Mouse (Mus musculus): Measurements from ENCODE around the gene Znfx1. TPM values are rescaled to one million over a fixed set of nuclear protein-coding genes. Genes with fewer than 3 reads are reported as not detected.

The Znfx1 gene
- polyA plus RNA-seq, 1 experiment from 2014 or later, result 6.3 TPM

GRCm38 (mm10) chr2:167030507-167030906 is 32.3 kb downstream of the Znfx1 start:
- Histone ChIP-seq H3K4me3 (ENCODE audit: low read depth, low read length) (no peak overlapping the region), H3K9ac (replicated peaks) (no peak overlapping the region), H3K4me2 (ENCODE audit: low read depth, low read length) (no peak overlapping the region), H3K4me1 (ENCODE audit: insufficient read depth) (no peaks in the 10 kb centered on the region), H3K36me3 (replicated peaks; ENCODE audit: insufficient read depth, low read length) (peaks cover 92% of the 10 kb centered on the region), H3K27me3 (ENCODE audit: insufficient read depth, low read length) (no peaks in the 10 kb centered on the region), H3K9me3 (ENCODE audit: low read length) (no peaks in the 10 kb centered on the region), H3K27ac (ENCODE audit: low read depth) (no peak overlapping the region)
- ATAC-seq (no peak), DNase-seq (no peak)
- 91% methylated on average over 4 of the region's 4 CpGs for WGBS (ENCODE audit: insufficient replicate concordance)
- TF ChIP-seq CTCF (IDR thresholded peaks at IDR 0.05; ENCODE audit: low read depth) (peak; percentile 49), EP300 (IDR thresholded peaks at IDR 0.05; ENCODE audit: low read depth) (no peak)

- no peak overlapping the region for H3K9ac ChIP-seq (replicated peaks)
- DNase-seq (no peak), ATAC-seq (no peak)
- H3K4me2 ChIP-seq (ENCODE audit: low read depth, low read length), result no peak overlapping the region
- TF ChIP-seq EP300 (IDR thresholded peaks at IDR 0.05; ENCODE audit: low read depth), result no peak
- H3K4me3 ChIP-seq (ENCODE audit: low read depth, low read length), result no peak overlapping the region
- WGBS (ENCODE audit: insufficient replicate concordance), result 89% methylated on average over 7 of the region's 7 CpGs
- no peak overlapping the region for H3K27ac ChIP-seq (ENCODE audit: low read depth)
- H3K36me3 ChIP-seq (replicated peaks; ENCODE audit: insufficient read depth, low read length), result peaks cover 85% of the 10 kb centered on the region
- H3K4me1 ChIP-seq (ENCODE audit: insufficient read depth), result no peaks in the 10 kb centered on the region
- H3K9me3 ChIP-seq (ENCODE audit: low read length), result no peaks in the 10 kb centered on the region
- no peaks in the 10 kb centered on the region for H3K27me3 ChIP-seq (ENCODE audit: insufficient read depth, low read length)
Observed at GRCm38 (mm10) chr2:167028553-167028952, 34.3 kb downstream of the Znfx1 start.

DNA sequence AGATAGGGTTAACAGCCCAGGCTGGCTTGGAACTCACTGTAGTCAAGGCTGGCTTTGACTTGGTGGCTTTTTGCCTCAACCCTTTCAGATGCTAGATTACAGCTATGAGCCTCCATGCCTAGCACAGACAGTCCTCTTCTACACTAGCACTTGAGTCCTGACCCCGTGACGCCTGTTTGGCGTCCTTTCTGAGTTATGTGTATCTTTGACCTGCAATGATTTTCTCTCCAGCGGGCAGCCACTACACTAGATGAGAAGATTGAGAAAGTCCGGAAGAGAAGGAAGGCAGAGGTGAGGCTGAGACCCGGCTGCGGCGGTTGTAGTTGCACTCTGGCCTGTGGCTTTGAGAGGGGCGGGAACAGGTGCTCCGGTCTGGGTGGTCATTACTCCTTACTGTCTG is 43.4 kb downstream of the Znfx1 start:
- DNase-seq (no peak), ATAC-seq (no peak)
- Histone ChIP-seq H3K9me3 (ENCODE audit: low read length) (no peaks in the 10 kb centered on the region), H3K9ac (replicated peaks) (no peak overlapping the region), H3K36me3 (replicated peaks; ENCODE audit: insufficient read depth, low read length) (peaks cover 55% of the 10 kb centered on the region), H3K4me1 (ENCODE audit: insufficient read depth) (peaks cover 21% of the 10 kb centered on the region), H3K4me2 (ENCODE audit: low read depth, low read length) (no peak overlapping the region), H3K27ac (ENCODE audit: low read depth) (no peak overlapping the region), H3K4me3 (ENCODE audit: low read depth, low read length) (no peak overlapping the region), H3K27me3 (ENCODE audit: insufficient read depth, low read length) (no peaks in the 10 kb centered on the region)
- TF ChIP-seq EP300 (IDR thresholded peaks at IDR 0.05; ENCODE audit: low read depth), result no peak
- TF ChIP-seq CTCF (IDR thresholded peaks at IDR 0.05; ENCODE audit: low read depth), result no peak
- WGBS (ENCODE audit: insufficient replicate concordance), result 82% methylated on average over 10 of the region's 10 CpGs

DNA sequence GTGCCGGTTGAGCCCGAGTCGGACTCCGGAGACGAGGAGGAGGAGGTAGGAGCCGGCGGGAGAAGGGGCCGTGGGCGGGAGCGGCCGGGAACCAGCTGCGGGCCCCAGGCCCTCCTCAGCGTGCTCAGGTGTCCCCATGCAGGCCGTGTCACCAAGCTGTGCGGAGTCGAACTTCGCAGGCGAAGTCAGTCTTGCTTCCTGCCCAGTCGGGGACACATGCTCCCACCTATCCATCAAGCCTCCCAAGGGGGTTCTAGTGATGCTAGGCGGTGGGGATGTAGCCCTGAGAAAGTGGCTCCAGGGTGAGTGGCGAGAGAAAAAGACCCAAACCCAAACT is 47.5 kb downstream of the Znfx1 start:
- no peak for TF ChIP-seq EP300 (IDR thresholded peaks at IDR 0.05; ENCODE audit: low read depth)
- TF ChIP-seq CTCF (IDR thresholded peaks at IDR 0.05; ENCODE audit: low read depth), result no peak
- Histone ChIP-seq H3K4me2 (ENCODE audit: low read depth, low read length) (peak overlapping the region; percentile 93), H3K36me3 (replicated peaks; ENCODE audit: insufficient read depth, low read length) (peaks cover 24% of the 10 kb centered on the region), H3K9ac (replicated peaks) (peak overlapping the region; percentile 81), H3K27me3 (ENCODE audit: insufficient read depth, low read length) (no peaks in the 10 kb centered on the region), H3K9me3 (ENCODE audit: low read length) (no peaks in the 10 kb centered on the region), H3K27ac (ENCODE audit: low read depth) (peak overlapping the region; percentile 82), H3K4me3 (ENCODE audit: low read depth, low read length) (peak overlapping the region; percentile 88), H3K4me1 (ENCODE audit: insufficient read depth) (peaks cover 21% of the 10 kb centered on the region)
- ATAC-seq (peak; percentile 72), DNase-seq (no peak)
- WGBS (ENCODE audit: insufficient replicate concordance), result under 1% methylated on average over 21 of the region's 21 CpGs

DNA sequence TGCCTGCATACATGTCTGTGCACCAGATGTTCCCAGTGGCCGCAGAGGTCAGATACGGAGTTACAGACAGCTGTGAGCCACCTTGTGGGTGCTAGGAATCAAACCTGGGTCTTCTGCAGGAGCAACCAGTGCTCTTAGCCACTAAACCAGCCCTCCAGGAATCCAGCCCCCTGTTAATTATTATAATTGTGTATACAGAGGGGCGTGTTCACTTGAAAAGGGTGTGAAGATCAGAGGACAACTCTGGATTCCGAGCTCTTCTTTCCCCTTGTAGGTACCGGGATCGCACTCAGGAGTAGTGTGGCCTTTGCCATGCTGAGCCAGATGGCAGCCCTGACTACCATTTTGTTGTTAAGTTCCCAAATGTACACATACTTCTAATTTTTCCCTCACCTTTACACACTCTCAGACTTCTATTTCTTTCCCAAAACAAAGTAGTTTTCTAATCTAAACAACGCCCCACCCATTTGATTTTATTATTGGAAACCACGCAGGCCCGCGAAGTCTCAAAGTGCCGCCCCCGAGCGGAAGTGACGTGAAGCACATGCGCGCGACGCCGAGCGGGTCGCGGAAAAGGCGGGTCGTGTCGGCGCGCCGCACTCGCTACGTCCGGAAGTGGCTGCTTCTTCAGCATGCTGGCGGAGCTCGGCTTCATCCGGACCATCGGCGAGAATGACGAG is 48.0 kb downstream of the Znfx1 start, which contains the start of gene Ddx27:
Gene Ddx27 (plus strand): TSS at position 492 of the 680 bp plus-strand sequence.
- peak within 1 kb of the TSS; percentile 93 for H3K4me2 ChIP-seq (ENCODE audit: low read depth, low read length)
- peak; percentile 94 for ATAC-seq
- H3K4me3 ChIP-seq (ENCODE audit: low read depth, low read length), result peak within 1 kb of the TSS; percentile 88
- TF ChIP-seq CTCF (IDR thresholded peaks at IDR 0.05; ENCODE audit: low read depth) (0 out of 2 replicates have a peak, but pooled peaks have one; percentile 5), EP300 (IDR thresholded peaks at IDR 0.05; ENCODE audit: low read depth) (peak; percentile 81)
- no peaks in the 10 kb centered on the region for H3K9me3 ChIP-seq (ENCODE audit: low read length)
- DNase-seq, result peak; percentile 96
- peaks cover 19% of the 10 kb centered on the region for H3K36me3 ChIP-seq (replicated peaks; ENCODE audit: insufficient read depth, low read length)
- H3K4me1 ChIP-seq (ENCODE audit: insufficient read depth), result peaks cover 21% of the 10 kb centered on the region
- WGBS (ENCODE audit: insufficient replicate concordance), result 3% methylated on average over 37 of the region's 37 CpGs
- no peaks in the 10 kb centered on the region for H3K27me3 ChIP-seq (ENCODE audit: insufficient read depth, low read length)
- peak within 1 kb of the TSS; percentile 82 for H3K27ac ChIP-seq (ENCODE audit: low read depth)
- peak within 1 kb of the TSS; percentile 81 for H3K9ac ChIP-seq (replicated peaks)

- 90% methylated on average over 3 of the region's 3 CpGs for WGBS (ENCODE audit: insufficient replicate concordance)
- TF ChIP-seq EP300 (IDR thresholded peaks at IDR 0.05; ENCODE audit: low read depth) (no peak), CTCF (IDR thresholded peaks at IDR 0.05; ENCODE audit: low read depth) (no peak)
Observed at GRCm38 (mm10) chr2:167010546-167010945, 52.3 kb downstream of the Znfx1 start.

More at GRCm38 (mm10) chr2:167010546-167010945, 52.3 kb downstream of the Znfx1 start:
- H3K9ac ChIP-seq (replicated peaks), result no peak overlapping the region
- H3K27me3 ChIP-seq (ENCODE audit: insufficient read depth, low read length), result no peaks in the 10 kb centered on the region
- peaks cover 11% of the 10 kb centered on the region for H3K4me1 ChIP-seq (ENCODE audit: insufficient read depth)
- H3K9me3 ChIP-seq (ENCODE audit: low read length), result no peaks in the 10 kb centered on the region
- H3K4me3 ChIP-seq (ENCODE audit: low read depth, low read length), result no peak overlapping the region
- H3K36me3 ChIP-seq (replicated peaks; ENCODE audit: insufficient read depth, low read length), result no peaks in the 10 kb centered on the region
- no peak overlapping the region for H3K27ac ChIP-seq (ENCODE audit: low read depth)
- ATAC-seq (no peak), DNase-seq (no peak)
- no peak overlapping the region for H3K4me2 ChIP-seq (ENCODE audit: low read depth, low read length)
